Mouse (Mus musculus) forebrain, postnatal 0 days (tissue): Measurements from ENCODE around the gene Rhox2g. TPM values are rescaled to one million over a fixed set of nuclear protein-coding genes. Genes with fewer than 3 reads are reported as not detected.
"Not testable (repeated sequence)": the region's sequence is repeated elsewhere in the genome, so short reads cannot be mapped to it uniquely, and the experiment has no call there.

Experiments
- ATAC-seq: fragments of 200-750 bp; cut with Nextera tagmentation; 2 replicates; pipeline ENCODE4 v1.8.0; 2017; ENCODE audit warnings: mild to moderate bottlenecking, moderate library complexity
- DNase-seq: peaks from one replicate; pipeline ENCODE4 v3.0.0-alpha.2; 2015
- H3K27ac ChIP-seq: fragments of 300-500 bp; sonication (generic); 2 replicates; pipeline ENCODE4 v1.5.1; 2014; ENCODE audit warnings: low read depth, mild to moderate bottlenecking, antibody characterized with exemption, low read length, moderate library complexity, mixed read lengths
- H3K27me3 ChIP-seq: fragments of 300-500 bp; sonication (generic); 2 replicates; pipeline ENCODE4 v1.6.1; 2014; ENCODE audit warnings: mild to moderate bottlenecking, low read length, mixed read lengths; ENCODE audit not compliant: insufficient read depth
- H3K36me3 ChIP-seq: fragments of 300-500 bp; sonication (generic); 2 replicates; pipeline ENCODE4 v1.6.1; 2014; ENCODE audit warnings: mild to moderate bottlenecking, moderate library complexity; ENCODE audit not compliant: insufficient read depth
- H3K4me1 ChIP-seq: fragments of 300-500 bp; sonication (generic); 2 replicates; pipeline ENCODE4 v1.6.1; 2014; ENCODE audit warnings: antibody characterized with exemption; ENCODE audit not compliant: insufficient read depth
- H3K4me2 ChIP-seq: fragments of 300-500 bp; sonication (generic); 2 replicates; pipeline ENCODE4 v1.6.1; 2014; ENCODE audit warnings: low read depth, mild to moderate bottlenecking, moderate library complexity
- H3K4me3 ChIP-seq: fragments of 300-500 bp; sonication (generic); 2 replicates; pipeline ENCODE4 v1.5.1; 2014; ENCODE audit warnings: low read depth, low read length, mixed read lengths
- H3K9ac ChIP-seq: fragments of 300-500 bp; sonication (generic); 2 replicates; pipeline ENCODE4 v1.6.1; 2014; ENCODE audit warnings: mild to moderate bottlenecking
- H3K9me3 ChIP-seq: fragments of 300-500 bp; sonication (generic); 2 replicates; pipeline ENCODE4 v1.6.1; 2016; ENCODE audit warnings: low read length
- CTCF ChIP-seq: sonication (generic); IDR thresholded peaks from 2 replicates; pipeline ENCODE4 v1.5.1; 2016; ENCODE audit warnings: antibody characterized with exemption, control low read depth, low read depth
- WGBS: fragments of 180-500 bp; shearing (Covaris S2); extraction: QIAGEN DNeasy Blood & Tissue Kit; methylation state at CpG from one replicate; pipeline ENCODE4 v1.1.7; 2014; 5-methylcytosine and 5-hydroxymethylcytosine counted together
- polyA plus RNA-seq: library from polyadenylated mRNA; unstranded; fragments of >200 nt; fragmentation: Nextera tagmentation; extraction: Ambion mirVana; gene quantifications from 2 replicates; pipeline ENCODE4 v1.2.1, GENCODE M21; 2015
- total RNA-seq: library from RNA; depleted of rRNA; stranded (reverse); fragments of >200 nt; gene quantifications from 2 replicates; pipeline ENCODE4 v1.2.3, GENCODE M21; 2014; rRNA removed

Gene Rhox2g
- total RNA-seq (not detected in 2 replicates), polyA plus RNA-seq (not detected in 2 replicates)

DNA sequence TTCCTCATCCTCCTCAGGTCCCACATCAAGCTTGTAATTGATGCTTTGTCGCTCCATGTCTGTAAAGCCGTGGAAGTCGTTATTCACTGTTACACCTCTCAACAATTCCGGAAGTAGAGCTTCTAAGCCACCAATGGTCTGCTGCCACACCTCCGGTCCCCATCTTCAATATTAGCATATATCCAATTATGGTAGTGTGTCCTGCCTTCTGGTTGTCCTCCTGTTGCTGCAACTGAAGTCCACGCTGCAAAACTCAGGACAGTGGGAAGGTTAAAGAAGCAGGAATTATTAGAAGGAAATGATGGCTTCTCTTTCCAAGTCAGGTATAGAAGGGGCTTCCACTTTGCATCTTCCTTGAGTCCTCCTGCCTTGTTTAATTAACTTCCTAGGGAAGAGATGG, at the start of gene Rhox2g:
Gene Rhox2g, minus strand, starts transcription at position 101 of the 400 bp plus-strand sequence.
- H3K27me3 ChIP-seq, H3K36me3 ChIP-seq, H3K4me1 ChIP-seq, H3K27ac ChIP-seq, ATAC-seq, H3K4me2 ChIP-seq, H3K9ac ChIP-seq, H3K4me3 ChIP-seq, DNase-seq, H3K9me3 ChIP-seq: not testable (repeated sequence)
- 90% methylated on average over 6 of the region's 6 CpGs for whole genome bisulfite sequencing

DNA sequence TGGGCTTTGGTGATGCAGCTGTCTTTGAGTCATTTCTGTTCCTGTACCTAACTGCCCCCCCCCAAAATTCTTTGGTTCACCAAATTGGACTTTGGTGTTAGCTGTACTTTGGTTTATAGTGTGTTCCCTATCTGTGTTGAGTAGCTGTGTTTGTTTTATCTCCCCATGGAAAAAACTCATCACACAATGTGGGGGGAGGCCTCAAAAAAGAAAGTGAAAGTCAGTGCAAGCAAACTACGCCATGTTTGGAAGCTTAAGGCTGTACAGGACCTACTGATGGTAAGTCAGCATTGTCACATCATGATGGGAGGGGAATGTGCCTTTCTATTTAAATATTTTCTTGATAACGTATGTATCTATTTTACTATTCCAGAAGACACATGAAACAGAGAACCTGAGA, 49.0 kb upstream of the Rhox2g start:
- no peaks in the 10 kb centered on the region for H3K27me3 ChIP-seq
- H3K27ac ChIP-seq, result no peak overlapping the region
- H3K9me3 ChIP-seq, result no peaks in the 10 kb centered on the region
- no peaks in the 10 kb centered on the region for H3K36me3 ChIP-seq
- 71% methylated on average over 2 of the region's 2 CpGs for WGBS
- H3K4me1 ChIP-seq, result no peaks in the 10 kb centered on the region
- TF ChIP-seq CTCF, result no peak
- no peak overlapping the region for H3K9ac ChIP-seq
- DNase-seq (no peak), ATAC-seq (no peak)
- H3K4me2 ChIP-seq, result no peak overlapping the region
- H3K4me3 ChIP-seq, result no peak overlapping the region

GRCm38 (mm10) chrX:37683031-37683715, 39.9 kb upstream of the Rhox2g start:
- no peak overlapping the region for H3K4me2 ChIP-seq
- DNase-seq, result no peak
- H3K27ac ChIP-seq, result no peak overlapping the region
- no peaks in the 10 kb centered on the region for H3K9me3 ChIP-seq
- ATAC-seq, result no peak
- WGBS, result 86% methylated on average over 24 of the region's 24 CpGs
- H3K4me3 ChIP-seq, result no peak overlapping the region
- TF ChIP-seq CTCF, result no peak
- H3K9ac ChIP-seq, result no peak overlapping the region
- H3K27me3 ChIP-seq, result no peaks in the 10 kb centered on the region
- no peaks in the 10 kb centered on the region for H3K4me1 ChIP-seq
- no peaks in the 10 kb centered on the region for H3K36me3 ChIP-seq

- not testable (repeated sequence) for H3K9me3 ChIP-seq, H3K27me3 ChIP-seq, H3K27ac ChIP-seq, ATAC-seq, H3K9ac ChIP-seq, H3K4me1 ChIP-seq, H3K4me2 ChIP-seq, H3K4me3 ChIP-seq, H3K36me3 ChIP-seq, DNase-seq
- WGBS, result 86% methylated on average over 8 of the region's 8 CpGs
Measured at GRCm38 (mm10) chrX:37673177-37673576, 29.9 kb upstream of the Rhox2g start, which contains the start of gene Rhox2h. Gene Rhox2h (minus strand): TSS chrX:37673277.

DNA sequence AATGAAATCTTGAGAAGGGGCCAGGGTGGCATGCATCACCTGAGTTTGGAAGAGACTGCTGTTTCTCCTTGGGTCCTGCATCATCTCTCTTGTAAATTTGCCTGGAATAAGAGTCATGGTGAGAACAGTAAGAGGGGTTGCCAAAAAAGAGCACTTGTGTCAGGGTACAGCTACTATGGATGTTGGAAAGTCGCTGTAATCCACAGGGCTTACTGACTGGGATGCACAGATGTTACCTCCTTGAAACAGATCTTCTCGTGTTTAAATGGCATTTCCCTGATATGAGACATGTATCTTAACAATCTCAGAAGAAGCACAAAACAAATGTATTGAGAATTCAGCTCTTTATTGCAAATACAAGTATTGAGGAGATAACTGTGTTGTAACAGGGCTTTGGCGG, 25.4 kb upstream of the Rhox2g start, which contains the start of gene Rhox3h:
Gene Rhox3h, minus strand, starts transcription at position 101 of the 400 bp plus-strand sequence.
- H3K4me1 ChIP-seq, H3K9me3 ChIP-seq, H3K4me3 ChIP-seq, H3K9ac ChIP-seq, H3K27ac ChIP-seq, H3K27me3 ChIP-seq, DNase-seq, ATAC-seq, H3K36me3 ChIP-seq, H3K4me2 ChIP-seq: not testable (repeated sequence)
- WGBS, result 89% methylated on average over 1 of the region's 3 CpGs

DNA sequence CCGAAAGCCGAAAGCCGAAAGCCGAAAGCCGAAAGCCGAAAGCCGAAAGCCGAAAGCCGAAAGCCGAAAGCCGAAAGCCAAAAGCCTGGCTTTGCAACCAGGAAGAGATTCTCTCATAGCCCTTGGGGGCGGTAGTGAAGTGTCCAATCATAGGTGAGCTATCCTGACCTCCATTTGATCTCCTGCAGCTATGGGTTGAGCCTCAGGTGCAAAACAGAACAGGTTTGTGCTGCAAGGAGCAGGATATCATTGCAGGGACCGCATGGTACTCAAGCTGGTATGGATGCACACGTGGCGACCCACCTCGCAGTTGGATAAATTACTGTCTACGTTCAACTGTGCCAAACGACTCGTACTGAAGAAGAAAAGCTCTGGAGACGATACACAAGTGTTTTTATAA, 8.0 kb upstream of the Rhox2g start, which contains the start of gene Rhox4g:
Gene Rhox4g, minus strand, starts transcription at position 101 of the 400 bp plus-strand sequence.
- not testable (repeated sequence) for H3K4me1 ChIP-seq, H3K4me3 ChIP-seq, H3K27ac ChIP-seq, DNase-seq, ATAC-seq, H3K4me2 ChIP-seq, H3K9ac ChIP-seq, H3K36me3 ChIP-seq, H3K27me3 ChIP-seq, H3K9me3 ChIP-seq
- WGBS, result 93% methylated on average over 16 of the region's 20 CpGs

DNA sequence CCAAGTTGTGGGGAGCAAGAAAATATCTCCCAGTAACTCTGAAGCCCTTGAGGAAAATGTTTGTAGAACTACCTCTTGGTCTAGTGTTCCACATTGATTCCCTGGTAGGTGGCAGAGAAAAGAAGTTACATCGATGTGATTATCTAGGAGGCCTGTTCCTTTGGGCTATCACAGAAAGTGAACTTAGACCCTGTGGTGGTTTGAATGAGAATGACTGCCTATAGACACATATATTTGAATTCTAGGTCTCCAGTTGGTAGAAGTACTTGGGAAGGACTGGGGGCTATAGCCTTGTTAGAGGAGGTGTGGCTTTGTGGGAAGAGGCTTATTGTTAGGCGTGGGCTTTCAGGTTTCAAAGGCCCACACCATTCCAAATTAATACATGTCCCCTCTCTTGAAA, 14.8 kb downstream of the Rhox2g start, which contains the start of gene Rhox3g:
Gene Rhox3g, minus strand, starts transcription at position 101 of the 400 bp plus-strand sequence.
- not testable (repeated sequence) for H3K4me2 ChIP-seq, H3K4me1 ChIP-seq, H3K9me3 ChIP-seq, H3K27ac ChIP-seq, H3K9ac ChIP-seq, H3K27me3 ChIP-seq, ATAC-seq, H3K36me3 ChIP-seq, DNase-seq, H3K4me3 ChIP-seq
- WGBS, result 97% methylated on average over 2 of the region's 2 CpGs

DNA sequence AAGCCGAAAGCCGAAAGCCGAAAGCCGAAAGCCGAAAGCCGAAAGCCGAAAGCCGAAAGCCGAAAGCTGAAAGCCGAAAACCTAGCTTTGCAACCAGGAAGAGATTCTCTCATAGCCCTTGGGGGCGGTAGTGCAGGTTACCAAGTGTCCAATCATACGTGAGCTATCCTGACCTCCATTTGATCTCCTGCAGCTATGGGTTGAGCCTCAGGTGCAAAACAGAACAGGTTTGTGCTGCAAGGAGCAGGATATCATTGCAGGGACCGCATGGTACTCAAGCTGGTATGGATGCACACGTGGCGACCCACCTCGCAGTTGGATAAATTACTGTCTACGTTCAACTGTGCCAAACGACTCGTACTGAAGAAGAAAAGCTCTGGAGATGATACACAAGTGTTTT, 35.7 kb downstream of the Rhox2g start, which contains the start of gene Rhox4f:
Gene Rhox4f, minus strand, starts transcription at position 101 of the 400 bp plus-strand sequence.
- 95% methylated on average over 15 of the region's 19 CpGs for WGBS
- not testable (repeated sequence) for H3K27ac ChIP-seq, DNase-seq, H3K27me3 ChIP-seq, H3K9ac ChIP-seq, H3K4me2 ChIP-seq, H3K4me3 ChIP-seq, H3K36me3 ChIP-seq, H3K4me1 ChIP-seq, H3K9me3 ChIP-seq, ATAC-seq
